In the genomic region with DNA sequence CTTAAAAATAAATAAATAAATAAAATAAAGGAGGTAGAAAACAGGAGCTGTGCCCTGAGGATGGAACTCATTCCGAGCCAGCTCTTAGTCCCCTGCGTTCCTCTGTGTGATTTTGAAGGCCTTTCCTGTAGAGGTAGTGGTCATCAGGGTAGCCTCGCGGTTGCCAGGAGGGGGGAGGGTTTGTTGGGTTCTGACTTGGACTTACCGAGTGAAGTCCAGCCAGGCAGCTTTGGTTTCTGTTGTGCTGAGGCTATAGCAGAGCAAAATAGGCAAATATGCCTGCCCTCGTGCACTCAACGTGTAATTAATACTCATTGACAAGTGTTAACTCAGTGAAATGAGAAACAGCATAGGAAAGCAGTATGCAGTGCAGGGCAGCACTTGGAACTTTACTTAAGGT, we compare ENCODE assay signal across 10 mouse cellular contexts.
DNase-seq lines count a peak whose midpoint lies in the region; ATAC-seq lines count a peak whose summit lies in the region.
"Had no signal": no experiment of that assay in that cellular context is flagged by ENCODE, and none has a peak within 500 bp of the region (broad histone marks: within the 10 kb centered on the region; RNA-seq: fewer than 3 reads in every experiment).

No protein-coding gene starts in this region.

- no peaks in the 10 kb centered on the region for H3K27me3 ChIP-seq in stomach, embryonic 14.5 days (ENCODE audit: control insufficient read depth, insufficient read depth, low read length)
- H3K27me3 ChIP-seq: heart, embryonic 15.5 days; limb, embryonic 13.5 days had no signal

- ATAC-seq in stomach, embryonic 14.5 days (ENCODE audit: insufficient number of reproducible peaks, insufficient read depth, low FRiP score, low read depth) = no peak

- DNase-seq in adrenal gland, postnatal 14 days = peak; percentile 53
- no peak for DNase-seq in adrenal gland, postnatal 4 days (ENCODE audit: low spot score in 2 of 2)
- DNase-seq in lung, postnatal 10 days = peak; percentile 21
- no peak for DNase-seq in lung, postnatal 25 days (ENCODE audit: low spot score)
- DNase-seq in kidney, adult 8-10 months = peak; percentile 59 to 65
- no peak for DNase-seq in thymus, postnatal 25 days
- DNase-seq in urinary bladder, adult 2 months (ENCODE audit: low spot score) = no peak

- no peaks in the 10 kb centered on the region for H3K9me3 ChIP-seq in stomach, embryonic 14.5 days (ENCODE audit: control insufficient read depth, low read depth, low read length)
- H3K9me3 ChIP-seq: heart, embryonic 15.5 days; limb, embryonic 13.5 days had no signal

- H3K36me3 ChIP-seq in stomach, embryonic 14.5 days (ENCODE audit: control insufficient read depth, insufficient read depth, low read length) = peaks cover 2% of the 10 kb centered on the region; the same call in 1 of the 2 replicates

- no peak overlapping the region for H3K4me2 ChIP-seq in stomach, embryonic 14.5 days (replicated peaks; ENCODE audit: low read depth, low read length)
- H3K4me2 ChIP-seq: limb, embryonic 13.5 days had no signal

- H3K27ac ChIP-seq in stomach, embryonic 14.5 days (ENCODE audit: low read length) = peak overlapping the region; percentile 41; the same call in 1 of the 2 replicates
- H3K27ac ChIP-seq: limb, embryonic 13.5 days had no signal

- 70% methylated on average over 7 of the region's 7 CpGs for WGBS in stomach, embryonic 14.5 days

- 0 out of 2 replicates have a peak, but pooled peaks cover 9% of the 10 kb centered on the region for H3K4me1 ChIP-seq in stomach, embryonic 14.5 days (ENCODE audit: control insufficient read depth, insufficient read depth, low read length)

- no peak overlapping the region for H3K9ac ChIP-seq in stomach, embryonic 14.5 days (replicated peaks; ENCODE audit: low read depth, low read length)
- H3K9ac ChIP-seq: heart, embryonic 15.5 days; limb, embryonic 13.5 days had no signal

- no peak overlapping the region for H3K4me3 ChIP-seq in stomach, embryonic 14.5 days (ENCODE audit: low read depth, low read length)
- H3K4me3 ChIP-seq: heart, embryonic 15.5 days; limb, embryonic 13.5 days had no signal

Comparison
In these comparisons a context has a peak if more than half of its experiments do, and no peak if none do; other contexts are left out.
1. DNase-seq: peak in adrenal gland, postnatal 14 days (single experiment), lung, postnatal 10 days (single experiment) and kidney, adult 8-10 months (2 of 2); none in adrenal gland, postnatal 4 days (0 of 2), lung, postnatal 25 days (single experiment), thymus, postnatal 25 days (single experiment) and urinary bladder, adult 2 months (single experiment).